Mouse (Mus musculus) myocyte (in vitro differentiated cells): Measurements from ENCODE around the gene Slc36a2.

Experiments used
- E2F4 ChIP-seq: IDR thresholded peaks from one replicate; pipeline ENCODE4 v1.6.1; 2011; ENCODE audit warnings: mild to moderate bottlenecking, control low read depth, moderate library complexity; ENCODE audit not compliant: insufficient read depth
- MAX ChIP-seq: IDR thresholded peaks from one replicate; pipeline ENCODE4 v1.6.1; 2011; ENCODE audit warnings: low read depth, mild to moderate bottlenecking, control low read depth
- MYOG ChIP-seq, 3 experiments: IDR thresholded peaks; one replicate each; pipeline ENCODE4 v1.6.1; 2011; ENCODE audit warnings: control low read depth in 2 of 3, low read depth in 2 of 3, mild to moderate bottlenecking in 2 of 3; ENCODE audit not compliant: insufficient read length in 2 of 3, control insufficient read depth in 1 of 3, insufficient read depth in 1 of 3
- USF1 ChIP-seq: IDR thresholded peaks from one replicate; pipeline ENCODE4 v1.6.1; 2011; ENCODE audit warnings: low read depth, mild to moderate bottlenecking, control low read depth, moderate library complexity

DNA sequence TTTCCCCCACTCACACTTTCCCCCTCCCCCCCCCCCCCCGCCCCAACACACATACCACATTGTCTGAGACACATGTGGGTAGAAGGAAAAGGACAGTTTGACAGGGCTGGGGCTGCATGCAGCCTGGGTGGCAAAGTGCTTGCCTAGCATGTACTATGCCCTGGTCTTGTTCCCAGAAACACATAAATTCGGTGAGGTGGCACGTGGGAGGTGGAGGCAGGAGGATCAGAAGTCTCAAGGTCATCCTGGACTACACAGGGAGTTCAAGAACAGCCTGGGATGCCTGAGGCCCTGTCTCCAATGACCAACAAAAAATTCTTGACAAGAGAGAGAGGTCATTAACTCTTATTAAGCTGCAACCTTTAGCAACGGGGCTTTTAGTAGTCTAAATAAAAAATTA, 31.2 kb upstream of the Slc36a2 start:
- no peak for TF ChIP-seq USF1
- TF ChIP-seq E2F4, result no peak
- TF ChIP-seq MYOG (IDR thresholded peaks at IDR 0.05; ENCODE audit: control insufficient read depth in 1 of 3, insufficient read depth in 1 of 3, insufficient read length in 2 of 3, low read depth in 2 of 3), result no peak
- TF ChIP-seq MAX, result no peak
